Mouse (Mus musculus): Measurements from ENCODE around the gene Camk1g. TPM values are rescaled to one million over a fixed set of nuclear protein-coding genes. Genes with fewer than 3 reads are reported as not detected.

Gene Camk1g
- under 1 TPM in 1 of 2 experiments, not detected in 1; 0.22 TPM for total RNA-seq (2023)

GRCm38 (mm10) chr1:193370096-193370495 lies at the start of gene Camk1g:
Gene Camk1g, minus strand, starts transcription at chr1:193370298.

Other genes with a start within 250 kb of the Camk1g start
- 10 to 100 TPM in 1 of 2 experiments, 1 to 10 TPM in 1; 8.6 to 11.9 TPM for gene Diexf, start 240.0 kb downstream of the Camk1g start, total RNA-seq (2023)
- under 1 TPM in 1 of 2 experiments, not detected in 1; 0.89 TPM for gene Irf6, start 217.2 kb downstream of the Camk1g start, total RNA-seq (2023)
- gene A130010J15Rik, start 202.3 kb downstream of the Camk1g start, total RNA-seq (2023): 1 to 10 TPM; 1.3 to 2.2 TPM
- gene Traf3ip3, start 168.6 kb downstream of the Camk1g start, total RNA-seq (2023): 100 to 1,000 TPM; 199 to 201 TPM
- 10 to 100 TPM in 1 of 2 experiments, 1 to 10 TPM in 1; 9.0 to 14.8 TPM for gene Lamb3, start 162.6 kb downstream of the Camk1g start, total RNA-seq (2023)
- gene Hsd11b1, start 106.2 kb downstream of the Camk1g start, total RNA-seq (2023): 100 to 1,000 TPM; 111 to 114 TPM
- gene G0s2, start 97.1 kb downstream of the Camk1g start, total RNA-seq (2023): 100 to 1,000 TPM; 258 to 276 TPM